Mouse (Mus musculus) thymus, postnatal 4 days (tissue): ENCODE results near the gene Ly6g6d.

Experiments
- DNase-seq: peaks from one replicate; pipeline ENCODE4 v3.0.0; 2021

Gene Ly6g6d

DNA sequence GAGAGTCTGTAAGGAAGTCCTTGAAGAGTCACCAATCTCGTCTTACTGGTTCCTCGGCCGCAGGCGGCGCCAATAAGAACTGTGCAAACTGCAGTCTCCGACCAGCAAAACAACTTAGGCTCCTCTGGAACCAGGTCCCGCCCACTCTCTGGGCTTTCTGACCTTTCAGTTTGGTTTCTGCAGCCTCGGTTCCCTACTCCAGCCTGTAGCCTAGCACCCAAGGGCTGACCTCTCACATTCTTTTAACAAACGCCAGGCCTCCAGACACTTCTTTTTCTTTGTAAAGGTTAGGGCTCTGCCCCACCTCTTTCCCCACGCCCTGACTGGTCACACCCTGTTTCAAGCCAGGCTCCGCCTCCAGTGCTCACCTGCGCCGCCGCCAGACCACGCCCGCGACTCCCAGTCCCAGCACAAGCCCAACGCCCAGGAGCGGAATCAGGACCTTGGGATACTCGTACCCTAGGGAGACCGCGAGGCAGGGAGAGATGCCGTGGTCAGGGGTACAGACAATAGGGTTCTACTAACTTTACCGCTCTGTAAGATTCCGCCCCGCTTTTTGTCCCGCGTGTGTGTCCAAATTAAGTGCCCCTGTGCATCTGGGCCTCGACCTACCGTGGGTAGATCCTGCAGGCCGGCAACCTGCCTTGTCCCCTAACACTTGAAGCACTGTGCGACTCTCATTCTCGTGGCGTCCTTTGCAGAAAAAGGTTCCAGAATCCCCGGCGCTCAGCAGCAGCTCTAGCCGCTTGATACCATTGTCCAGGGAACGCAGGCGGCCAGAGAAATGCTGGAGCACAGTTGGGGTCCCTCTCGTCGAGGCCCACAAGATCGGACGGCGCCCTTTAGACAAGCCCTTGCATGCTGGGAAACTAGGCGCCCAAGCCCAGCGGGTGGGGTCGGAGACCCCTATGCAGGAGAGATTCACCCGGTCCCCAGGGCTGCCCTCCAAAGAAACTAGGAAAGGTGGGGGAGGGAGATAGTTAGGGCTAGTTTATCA is 12.6 kb downstream of the Ly6g6d start, which contains the start of gene Ly6g6c:
Ly6g6c (plus strand) TSS at position 438 of the 997 bp plus-strand sequence.
- DNase-seq = peak; percentile 57

DNA sequence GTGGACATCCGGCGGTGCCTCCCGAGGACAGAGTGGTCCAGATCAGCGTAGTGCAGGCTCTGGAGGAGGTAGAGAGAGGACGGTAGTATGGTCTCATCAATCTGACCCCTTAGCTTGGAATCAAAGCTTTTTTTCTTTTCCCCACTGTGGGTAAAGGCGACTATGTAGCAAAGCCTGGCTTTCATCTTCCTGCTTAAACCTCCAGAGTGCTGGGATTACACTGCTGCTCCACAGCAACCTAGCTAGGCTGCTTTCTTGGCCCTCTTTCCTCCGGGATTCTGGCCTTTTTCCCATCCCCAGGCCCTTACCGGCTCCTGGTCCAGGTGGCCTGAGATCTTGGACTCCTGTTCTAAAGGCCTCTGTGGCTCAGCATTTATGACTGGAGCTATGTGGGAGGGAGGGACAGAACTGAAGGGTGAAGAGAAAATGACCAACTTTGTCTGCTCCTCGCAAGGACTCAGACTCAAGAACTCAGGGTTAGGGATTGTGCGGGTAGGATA is 13.4 kb downstream of the Ly6g6d start:
- DNase-seq = no peak

DNA sequence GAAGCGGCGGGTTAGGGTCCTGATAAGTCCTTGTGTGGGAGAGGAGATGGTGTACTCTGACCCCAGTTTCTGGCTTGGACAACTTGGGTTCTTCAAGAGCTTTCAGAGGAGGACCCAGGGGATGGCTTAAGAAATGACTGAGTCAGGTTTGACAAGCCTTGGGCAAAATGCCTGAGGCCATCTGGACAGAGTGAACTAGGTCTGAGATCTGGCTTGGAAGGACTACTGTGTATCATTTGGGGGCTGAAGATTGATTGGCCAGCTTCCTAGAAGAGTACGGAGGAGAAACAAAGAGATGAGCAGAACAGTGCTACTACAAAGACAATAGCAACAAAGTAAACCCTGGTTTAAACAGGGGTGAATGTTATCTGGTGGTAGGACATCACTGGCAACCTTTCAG is 14.4 kb downstream of the Ly6g6d start:
- no peak for DNase-seq

DNA sequence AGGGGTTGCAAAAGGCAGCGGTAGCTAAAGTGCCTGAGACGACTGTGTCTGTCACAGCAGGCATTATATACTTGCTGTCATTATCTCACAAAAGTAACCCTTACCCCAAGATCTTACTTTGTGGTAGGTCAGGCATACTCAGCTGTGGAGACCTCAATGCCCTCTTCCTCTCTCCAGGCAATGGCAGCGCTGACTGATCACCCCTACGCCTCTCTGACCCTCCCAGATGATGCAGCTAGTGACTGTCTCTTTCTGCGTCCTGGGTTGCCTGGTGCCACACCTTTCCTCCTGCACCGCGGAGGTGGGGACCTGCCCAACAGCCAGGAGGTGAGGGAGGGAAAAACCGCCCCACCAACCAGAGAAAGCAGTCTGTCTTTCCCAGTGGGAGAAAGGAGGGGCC is 16.6 kb downstream of the Ly6g6d start:
- DNase-seq = no peak

DNA sequence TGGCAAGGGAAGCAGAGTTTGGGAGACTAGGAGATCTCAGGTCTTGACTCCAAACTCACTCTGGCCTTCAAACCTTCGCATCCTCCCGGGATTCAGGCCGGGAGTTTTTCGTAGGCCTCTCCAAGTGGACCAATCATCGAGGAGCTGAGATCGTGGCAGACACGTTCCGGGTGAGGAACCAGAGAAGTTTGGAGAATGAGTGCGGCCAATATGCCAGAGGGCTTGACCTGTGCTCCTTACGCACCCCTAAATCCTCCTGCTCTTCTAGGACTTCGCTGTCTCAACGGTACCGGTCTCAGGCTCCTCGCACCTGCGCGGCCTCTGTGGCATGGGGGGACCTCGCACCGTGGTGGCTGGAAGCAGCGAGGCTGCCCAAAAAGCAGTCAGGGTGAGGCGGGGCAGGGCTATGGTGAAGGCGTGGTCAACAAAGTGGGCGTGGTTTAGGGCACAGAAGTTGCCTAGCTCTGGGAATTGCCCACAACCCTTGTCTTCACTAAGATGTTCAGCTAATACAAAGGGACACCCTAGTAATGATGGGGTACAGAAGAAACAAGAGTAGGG is 17.0 kb downstream of the Ly6g6d start:
- DNase-seq = no peak

DNA sequence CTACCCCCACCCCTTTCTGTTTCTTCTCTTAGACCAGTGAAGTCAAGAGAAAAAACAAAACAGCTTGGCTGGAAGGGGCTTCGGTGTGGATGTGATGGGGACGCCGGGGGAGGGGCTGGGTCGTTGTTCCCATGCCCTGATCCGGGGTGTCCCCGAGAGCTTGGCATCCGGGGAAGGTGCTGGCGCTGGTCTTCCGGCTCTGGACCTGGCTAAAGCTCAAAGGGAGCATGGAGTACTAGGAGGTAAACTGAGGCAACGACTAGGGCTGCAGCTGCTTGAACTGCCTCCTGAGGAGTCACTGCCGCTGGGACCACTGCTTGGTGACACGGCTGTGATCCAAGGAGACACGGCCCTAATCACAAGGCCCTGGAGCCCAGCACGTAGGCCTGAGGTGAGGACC is 17.8 kb downstream of the Ly6g6d start:
- DNase-seq = peak; percentile 50

DNA sequence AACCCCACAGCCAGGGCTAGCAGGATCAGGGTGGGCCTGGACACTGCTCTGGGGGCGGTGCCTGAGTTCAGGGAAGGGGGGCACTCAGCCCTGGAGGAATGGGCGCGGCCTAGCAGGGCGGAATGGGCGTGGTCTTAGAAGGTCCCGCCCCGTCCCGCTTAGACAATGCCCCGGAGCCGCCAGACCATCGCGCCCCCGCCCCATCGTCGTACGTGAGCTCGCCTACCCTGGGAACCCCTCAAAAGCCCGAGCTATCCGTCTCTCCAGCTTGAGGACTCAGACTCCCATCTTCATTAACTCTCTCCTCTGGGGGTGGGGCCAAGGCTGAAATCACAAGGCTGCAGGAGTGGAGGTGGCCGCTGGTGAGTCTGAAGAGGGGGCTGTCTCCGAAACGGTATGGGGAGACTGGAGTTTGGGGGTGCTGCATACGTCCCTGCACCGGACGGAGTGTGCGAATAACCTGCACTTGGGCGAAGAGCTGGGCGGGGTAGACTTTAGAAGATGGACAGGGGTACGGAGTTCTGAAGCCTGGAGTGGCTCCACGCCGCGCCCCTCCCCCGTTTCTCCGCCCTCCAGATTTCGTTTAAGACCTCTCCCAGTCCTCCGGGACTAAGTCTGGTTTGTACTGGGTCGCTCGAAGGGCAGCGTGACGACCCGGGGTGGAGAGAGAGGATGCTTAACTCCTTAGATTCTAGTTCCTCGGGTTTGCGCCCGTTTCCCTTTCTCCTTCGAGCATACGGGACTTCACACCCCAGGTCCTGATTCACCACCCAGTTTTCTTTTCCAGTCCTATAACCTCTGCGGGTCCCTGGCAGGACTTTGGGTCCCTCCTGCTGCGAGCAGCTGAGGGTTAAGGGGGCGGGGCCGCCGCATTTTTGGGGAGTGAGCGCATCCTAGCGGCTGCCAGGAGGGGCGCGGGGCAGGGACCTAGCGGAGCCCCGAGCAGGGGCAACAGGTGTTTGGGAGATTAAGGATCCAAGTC is 18.7 kb downstream of the Ly6g6d start, which contains the start of gene Ddah2:
Ddah2 (plus strand) TSS at position 125 of the 982 bp plus-strand sequence.
- DNase-seq = peak; percentile 97

DNA sequence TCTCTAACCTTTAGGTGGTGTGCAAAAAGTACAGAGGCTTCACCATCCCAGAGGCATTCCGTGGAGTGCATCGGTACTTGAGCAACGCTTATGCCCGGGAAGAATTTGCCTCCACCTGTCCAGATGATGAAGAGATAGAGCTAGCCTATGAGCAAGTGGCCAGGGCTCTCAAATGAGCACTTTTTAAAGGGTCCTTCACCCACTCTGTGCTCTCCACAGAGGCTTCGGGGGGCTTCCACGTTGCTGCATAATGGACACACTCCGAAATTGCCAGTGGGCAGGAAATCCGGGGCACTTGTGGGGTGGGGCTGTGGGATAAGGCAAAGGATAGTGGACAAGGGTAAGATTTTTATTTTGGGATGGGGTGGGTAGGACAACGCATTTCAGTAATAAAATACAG is 19.5 kb downstream of the Ly6g6d start:
- DNase-seq = no peak

DNA sequence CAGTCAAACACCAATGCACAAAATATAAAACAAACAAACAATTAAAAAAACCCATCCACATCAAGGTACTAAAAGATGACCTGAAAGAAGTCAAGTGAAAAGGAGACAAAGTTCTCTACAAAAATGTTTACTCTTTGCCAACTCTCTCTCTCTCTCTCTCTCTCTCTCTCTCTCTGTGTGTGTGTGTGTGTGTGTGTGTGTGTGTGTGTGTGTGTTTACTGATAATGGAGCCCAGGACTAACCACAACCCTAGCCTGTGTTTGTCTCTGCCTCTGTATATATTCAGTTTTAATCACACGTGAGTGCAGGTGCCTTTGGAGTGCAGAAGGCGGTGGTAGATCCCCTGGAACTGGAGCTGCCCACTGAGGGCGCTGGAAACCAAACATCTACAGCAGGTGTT is 20.8 kb downstream of the Ly6g6d start:
- DNase-seq = no peak

DNA sequence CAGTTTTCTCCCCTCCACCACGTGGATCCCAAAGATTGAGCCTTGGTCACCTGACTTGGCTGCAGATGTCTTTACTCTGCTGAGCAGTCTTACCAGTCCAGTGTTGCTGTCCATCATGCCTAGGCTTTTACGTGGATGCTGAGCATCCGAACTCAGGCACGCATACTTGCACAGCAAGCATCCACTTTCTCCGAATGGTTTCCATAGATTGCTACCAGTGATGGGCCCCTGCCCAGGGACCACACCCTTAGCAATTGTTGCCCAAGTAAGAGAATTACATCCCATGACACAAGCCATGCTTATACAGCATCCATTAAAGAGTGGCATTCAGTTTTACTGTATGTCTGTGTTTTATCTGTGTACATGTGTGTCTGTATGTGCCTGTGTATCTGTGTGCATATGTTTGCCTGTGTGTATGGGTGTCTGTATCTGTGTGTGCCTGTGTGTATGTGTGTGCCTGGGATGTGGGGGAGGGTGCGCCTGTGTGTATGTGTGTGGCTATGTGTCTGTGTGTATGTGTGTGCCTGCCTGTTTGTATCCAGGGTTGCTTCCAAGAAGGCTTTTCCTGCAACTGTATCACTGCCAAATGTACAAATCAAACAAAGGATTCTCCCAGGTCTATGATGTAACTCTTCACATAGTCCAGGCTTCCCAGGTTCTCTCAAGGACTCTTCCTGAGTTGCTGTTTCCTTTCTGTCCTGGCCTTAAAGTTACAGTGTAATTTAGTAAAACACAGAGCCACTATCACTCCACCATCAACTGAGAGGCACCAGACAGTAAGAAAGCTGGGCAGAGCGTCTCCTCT is 22.0 kb downstream of the Ly6g6d start:
- DNase-seq = no peak

DNA sequence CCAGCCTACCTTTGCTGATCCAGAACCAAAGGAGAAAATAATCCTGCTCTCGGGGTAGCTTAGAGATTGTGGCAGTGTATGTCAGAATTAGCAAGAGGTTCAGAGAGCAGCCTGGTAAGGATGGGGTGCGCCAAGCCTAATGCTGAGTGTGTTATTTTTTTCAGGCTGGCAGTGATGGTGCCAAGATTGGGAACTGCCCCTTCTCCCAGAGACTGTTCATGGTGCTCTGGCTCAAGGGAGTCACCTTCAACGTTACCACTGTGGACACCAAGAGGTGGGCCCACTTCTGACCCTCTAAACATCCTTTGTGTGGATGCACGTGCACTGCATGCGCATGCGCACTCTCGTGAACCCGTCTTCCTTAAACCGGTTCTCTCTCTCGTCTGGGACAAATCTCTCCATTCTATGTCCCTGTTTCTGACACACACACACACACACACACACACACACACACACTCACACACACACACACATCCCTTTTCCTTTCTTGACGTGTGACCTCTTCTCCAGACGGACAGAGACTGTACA is 25.5 kb downstream of the Ly6g6d start:
- DNase-seq = no peak

DNA sequence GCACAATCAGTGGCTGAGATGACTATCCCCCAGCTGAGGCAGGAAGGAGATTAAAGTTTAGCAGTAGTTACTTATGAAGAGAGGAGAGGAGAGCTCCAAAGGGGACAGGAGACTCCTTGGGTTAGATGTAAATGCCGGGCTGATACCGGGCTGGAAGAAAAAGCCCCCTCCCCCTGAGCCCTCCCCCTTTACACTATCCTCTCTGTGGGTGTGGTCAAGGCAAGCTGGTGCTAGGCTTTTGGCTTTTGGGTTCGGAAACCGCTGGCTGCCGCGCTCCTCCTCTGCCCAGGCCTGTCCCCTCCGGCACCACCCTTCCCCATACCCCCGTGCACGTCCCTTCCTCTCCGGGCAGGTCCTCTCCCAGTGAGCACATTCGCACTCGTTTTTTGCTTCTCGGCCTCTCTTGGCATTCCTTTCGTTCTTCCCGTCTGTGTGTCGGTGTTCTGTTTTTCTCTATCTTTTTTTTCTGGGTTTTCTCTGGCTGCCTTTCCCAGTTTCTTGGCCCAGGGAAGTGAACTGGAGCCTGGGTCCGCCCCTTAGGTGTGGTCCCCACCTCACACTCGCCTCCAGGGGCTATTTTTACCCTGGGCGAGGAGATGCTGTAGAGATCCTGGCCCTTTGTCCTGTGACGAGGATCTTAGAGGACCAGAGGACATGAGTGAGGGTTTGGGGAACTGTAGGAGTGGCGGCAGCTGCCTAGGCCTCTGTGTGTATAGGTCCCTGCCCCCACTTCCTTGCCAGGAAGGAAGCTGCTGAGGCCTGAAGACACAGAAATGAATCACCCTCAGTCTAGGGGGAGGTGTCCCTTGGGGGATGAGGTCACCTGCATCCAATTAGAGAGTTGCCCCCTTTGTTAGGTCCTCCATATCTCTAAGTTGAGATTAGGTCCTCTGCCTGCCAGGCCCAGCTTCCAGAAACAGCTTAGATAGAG is 26.4 kb downstream of the Ly6g6d start:
- DNase-seq = peak; percentile 73

DNA sequence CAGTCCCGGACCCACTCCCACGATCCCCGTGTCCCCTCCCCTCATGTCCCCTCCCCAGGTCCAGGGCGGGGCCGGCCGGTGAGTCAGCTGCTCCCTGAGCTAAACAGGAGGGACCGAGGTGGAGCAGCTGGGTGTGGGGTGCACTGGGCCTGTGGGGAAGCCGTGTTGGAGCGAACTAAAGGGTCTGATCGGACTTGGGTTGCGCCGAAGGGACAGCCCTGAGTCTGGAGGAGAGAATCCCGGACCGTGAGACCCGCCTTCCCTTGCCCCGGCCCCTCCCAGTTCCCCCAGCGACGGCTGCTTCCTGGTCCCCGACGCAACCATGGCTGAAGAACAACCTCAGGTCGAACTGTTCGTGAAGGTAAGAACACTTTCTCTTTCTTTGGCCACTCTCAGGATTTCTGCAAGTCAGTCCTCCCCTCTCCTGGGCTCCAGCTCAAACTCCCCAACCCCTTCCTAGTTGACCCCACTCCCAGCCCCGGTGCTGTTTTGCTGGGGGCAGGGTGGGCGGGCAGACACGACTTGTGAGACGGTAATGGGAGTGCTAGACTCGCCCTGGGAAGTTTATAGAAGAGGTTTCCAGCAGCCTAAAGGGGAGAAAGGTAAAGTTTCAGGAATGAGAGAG is 27.6 kb downstream of the Ly6g6d start:
- peak; percentile 86 for DNase-seq

DNA sequence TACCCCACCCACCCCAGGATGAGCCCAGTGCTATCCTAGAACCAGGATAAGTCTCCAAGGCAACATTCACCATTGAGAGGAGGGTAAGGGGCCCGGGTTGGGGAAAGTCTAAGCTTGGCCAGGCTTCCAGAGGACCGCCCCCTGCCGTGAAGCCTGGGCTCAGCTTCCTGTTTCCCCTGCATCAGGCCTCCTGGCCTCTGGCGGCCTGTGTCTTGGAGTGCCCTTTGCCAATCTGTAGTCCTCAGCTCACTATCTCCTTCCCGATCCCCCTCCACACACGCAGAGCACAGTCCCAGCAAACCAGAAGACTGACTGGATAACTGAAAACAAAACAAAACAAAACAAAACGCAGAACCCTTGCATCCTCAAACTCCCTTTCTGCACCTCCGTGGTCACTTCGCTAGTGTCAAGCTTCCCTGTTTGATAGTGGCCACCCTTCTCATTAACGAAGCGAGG is 28.3 kb downstream of the Ly6g6d start, which contains the start of gene Clic1:
Clic1 (plus strand) TSS at position 406 of the 456 bp plus-strand sequence.
- DNase-seq = peak; percentile 83

DNA sequence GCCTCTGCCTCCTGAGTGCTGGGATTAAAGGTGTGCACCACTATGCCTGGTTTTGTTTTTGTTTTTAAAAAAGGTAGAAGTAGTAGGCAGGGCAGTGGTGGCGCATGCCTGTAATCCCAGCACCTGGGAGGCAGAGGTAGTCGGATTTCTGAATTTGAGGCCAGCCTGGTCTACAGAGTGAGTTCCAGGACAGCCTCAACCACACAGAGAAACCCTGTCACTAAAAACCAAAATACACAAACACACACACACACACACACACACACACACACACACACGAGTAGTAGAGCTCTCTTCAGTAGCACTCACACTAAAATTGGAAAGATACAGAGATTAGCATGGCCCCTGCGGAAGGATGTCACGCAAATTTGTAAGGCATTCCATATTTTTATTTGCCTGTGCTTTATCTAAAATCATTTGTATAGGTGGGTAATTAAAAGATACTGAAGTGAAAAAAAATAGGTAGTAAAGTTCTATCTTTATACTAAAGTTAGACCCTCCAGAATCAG is 28.9 kb downstream of the Ly6g6d start:
- peak; percentile 41 for DNase-seq

DNA sequence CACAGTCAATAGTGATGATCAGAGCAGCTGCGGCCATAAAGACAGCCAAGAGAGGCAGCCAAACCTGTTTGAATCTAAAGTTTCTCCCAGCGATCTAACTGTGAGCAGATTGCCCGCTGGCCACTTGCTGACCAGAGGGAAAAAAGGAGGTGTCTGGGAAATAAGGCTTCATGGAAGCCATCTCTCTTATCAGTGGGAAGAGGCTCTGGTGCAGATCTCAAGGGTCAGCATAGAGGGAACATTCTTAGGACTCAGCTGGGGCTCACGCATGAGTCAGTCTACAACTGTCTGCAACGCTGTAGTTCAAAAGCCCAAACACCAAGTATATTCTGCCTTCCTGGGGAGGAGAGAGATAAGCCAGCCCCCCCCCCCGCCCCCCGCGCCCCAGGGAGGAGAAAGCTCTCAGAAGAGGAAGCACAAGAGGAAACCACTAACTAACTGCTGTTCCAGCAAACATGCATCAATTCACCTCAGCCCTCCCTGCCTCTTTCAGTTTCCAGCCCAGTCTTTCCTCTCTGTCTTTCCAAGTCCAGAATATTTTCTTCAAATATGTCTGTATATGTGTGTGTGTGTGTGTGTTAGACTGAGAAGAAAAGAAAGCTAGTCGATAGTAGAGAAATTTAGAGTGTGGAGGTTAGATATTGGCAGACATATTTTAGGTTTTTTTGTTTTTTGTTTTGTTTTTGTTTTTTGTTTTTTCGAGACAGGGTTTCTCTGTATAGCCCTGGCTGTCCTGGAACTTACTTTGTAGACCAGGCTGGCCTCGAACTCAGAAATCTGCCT is 29.5 kb downstream of the Ly6g6d start:
- DNase-seq = peak; percentile 58

DNA sequence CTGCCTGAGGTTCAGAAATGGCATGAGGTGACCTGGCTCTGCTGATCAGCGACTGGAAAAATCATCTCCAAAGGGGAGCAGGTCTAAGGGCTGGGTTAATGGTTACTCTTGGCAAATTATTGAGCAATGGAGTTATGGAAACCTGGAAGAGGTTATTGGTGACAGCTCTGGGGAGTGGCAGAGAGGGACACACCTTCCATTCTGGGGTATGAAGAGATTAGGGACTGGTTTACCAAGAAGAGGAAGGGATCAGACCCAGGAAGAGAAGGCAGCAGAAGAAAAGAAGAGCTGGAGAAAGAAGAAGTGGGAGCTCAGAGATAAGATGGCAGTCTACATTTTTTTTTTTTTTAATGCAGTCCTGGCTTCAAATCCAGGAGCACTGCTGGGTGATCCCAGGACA is 30.2 kb downstream of the Ly6g6d start:
- no peak for DNase-seq

DNA sequence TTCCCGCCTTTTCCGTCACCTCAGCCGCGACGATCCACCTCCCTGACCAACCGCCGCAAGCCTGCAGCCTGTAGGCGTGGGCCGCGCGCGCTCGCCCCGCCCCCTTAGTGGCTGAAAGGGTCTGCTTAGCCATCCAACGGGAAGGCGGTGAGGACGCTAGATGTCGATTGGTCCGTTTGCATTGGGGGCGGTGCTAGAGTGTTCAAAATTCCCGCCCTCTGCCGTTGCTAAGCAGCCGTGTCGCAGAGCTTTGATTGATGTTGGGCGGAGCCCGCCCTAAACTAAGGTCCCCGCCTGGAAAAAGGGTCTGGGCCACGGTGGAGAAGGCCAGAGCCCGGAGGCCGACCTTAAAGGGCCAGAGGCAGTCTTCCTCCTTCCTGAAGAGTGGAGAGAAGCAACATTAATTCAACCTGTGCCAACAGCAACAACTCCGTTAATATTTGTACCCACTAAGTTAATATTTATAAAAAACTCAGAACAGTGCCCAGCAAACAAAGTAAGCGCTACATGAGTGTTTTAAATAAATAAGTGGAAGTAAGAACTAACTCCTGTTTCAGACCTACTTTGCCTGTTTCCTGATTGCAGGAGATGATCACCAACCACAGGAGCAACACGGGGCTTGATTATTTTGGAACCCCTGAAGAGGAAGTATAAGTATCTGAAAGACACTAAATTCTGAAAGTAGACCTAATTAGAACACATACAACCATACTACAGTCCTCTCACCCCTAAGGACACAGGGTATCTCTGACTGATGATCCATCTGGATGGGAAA is 31.0 kb downstream of the Ly6g6d start, which contains the start of gene Msh5:
Msh5 (minus strand) TSS at position 65 of the 775 bp plus-strand sequence.
- peak; percentile 98 for DNase-seq
